Mouse (Mus musculus): ENCODE results near the gene Slc27a2.

DNA sequence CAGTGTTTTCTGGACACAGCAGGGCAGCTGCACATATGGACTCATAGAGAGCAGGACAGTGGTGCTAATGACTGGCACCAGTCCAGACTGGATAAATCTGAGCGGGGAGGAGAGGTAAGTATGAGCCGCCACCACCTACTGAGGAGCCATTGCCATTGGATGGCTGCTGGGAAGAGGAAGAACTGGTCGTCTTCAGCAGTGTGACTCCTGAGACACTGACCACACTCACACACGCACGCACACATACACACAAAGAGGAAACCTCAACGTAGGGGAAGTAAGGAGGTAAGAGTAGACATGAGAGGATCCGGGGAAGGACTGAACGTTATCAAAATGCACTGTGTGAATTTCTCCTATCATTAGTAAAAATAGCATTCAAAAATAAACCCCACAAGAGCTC is 24.7 kb upstream of the Slc27a2 start:
- TF ChIP-seq TAL1 (IDR thresholded peaks at IDR 0.05; ENCODE audit: low read length) (no peak), USF2 (IDR thresholded peaks at IDR 0.05; ENCODE audit: borderline replicate concordance in 1 of 2, insufficient read depth in 1 of 2, low read depth in 1 of 2, low read length in 2 of 2) (no peak), MAZ (IDR thresholded peaks at IDR 0.05; ENCODE audit: low read depth, low read length) (no peak), GATA1 (IDR thresholded peaks at IDR 0.05; ENCODE audit: low read depth, low read length) (no peak), CTCF (IDR thresholded peaks at IDR 0.05 in 2 of 3, conservative IDR thresholded peaks at IDR 0.05 in 1 of 3; ENCODE audit: control insufficient read depth in 1 of 3, insufficient read depth in 1 of 3, low read depth in 2 of 3, low read length in 3 of 3, poor library complexity in 1 of 3, severe bottlenecking in 1 of 3) (no peak), NELFE (IDR thresholded peaks at IDR 0.05; ENCODE audit: low read depth, low read length) (no peak), EP300 (IDR thresholded peaks at IDR 0.05; ENCODE audit: low read depth in 1 of 2, low read length in 2 of 2) (no peak), MYC (IDR thresholded peaks at IDR 0.05; ENCODE audit: low read depth, low read length) (no peak), NRF1 (IDR thresholded peaks at IDR 0.05; ENCODE audit: insufficient read depth, low read depth, low read length, poor library complexity, severe bottlenecking) (no peak), POLR2A (IDR thresholded peaks at IDR 0.05; ENCODE audit: control insufficient read depth in 1 of 2, insufficient read depth in 1 of 2, low read depth in 1 of 2, low read length in 2 of 2, poor library complexity in 1 of 2) (no peak)
